Mouse (Mus musculus) 3T3-L1 (cell line): ENCODE results near the gene Kalrn.
A peak's percentile ranks its signal among the peaks of the same experiment; 100 is the strongest.

Experiments
- DNase-seq: peaks from one replicate; pipeline ENCODE4 v3.0.0-alpha.2; 2015; ENCODE audit warnings: low read depth, low spot score

Kalrn gene

GRCm38 (mm10) chr16:34504250-34504649, 69.1 kb downstream of the Kalrn start:
- no peak for DNase-seq

DNA sequence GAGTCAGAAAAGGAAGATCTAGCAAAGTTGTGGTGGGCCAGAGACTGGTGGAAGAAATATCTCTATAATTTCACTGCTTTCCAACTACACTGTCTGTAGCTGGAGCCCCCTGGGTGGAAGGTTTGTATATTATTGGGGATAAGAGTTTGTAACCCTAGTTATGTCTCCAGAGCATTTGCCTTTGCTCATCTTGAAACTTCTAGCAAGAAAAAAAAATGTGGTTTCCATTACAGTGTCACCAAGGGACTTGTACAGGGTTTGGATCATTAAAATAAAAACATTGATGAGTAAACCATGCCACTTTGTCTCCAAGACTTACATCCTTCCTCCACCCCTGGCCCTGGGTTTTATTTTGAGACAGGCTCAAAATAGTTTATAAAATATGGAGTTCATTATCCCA, 71.2 kb downstream of the Kalrn start:
- DNase-seq: no peak

DNA sequence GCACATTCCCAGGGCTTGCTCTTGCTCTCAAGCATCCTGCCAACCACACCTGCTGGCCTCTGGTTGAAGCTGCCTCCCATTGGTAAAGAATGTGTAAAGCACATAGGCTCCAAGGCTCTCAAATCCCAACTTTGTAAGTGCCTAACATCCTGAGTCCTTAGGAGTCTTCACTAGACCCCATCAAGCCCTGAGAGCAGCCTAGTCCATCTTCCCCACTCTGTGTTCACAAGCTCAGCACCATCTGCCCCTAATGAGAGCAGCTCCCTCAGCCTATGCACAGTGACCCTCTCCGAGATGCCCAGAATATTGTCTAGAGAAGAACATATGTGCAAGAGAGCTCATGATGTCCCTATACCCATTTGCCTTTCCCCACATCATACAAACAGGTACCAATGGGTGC, 78.6 kb downstream of the Kalrn start:
- DNase-seq: no peak

- DNase-seq: peak; percentile 85
Measured at GRCm38 (mm10) chr16:34493914-34494313, 79.4 kb downstream of the Kalrn start.

- DNase-seq: no peak
Measured at GRCm38 (mm10) chr16:34491225-34491624, 82.1 kb downstream of the Kalrn start.

GRCm38 (mm10) chr16:34490506-34490905, 82.8 kb downstream of the Kalrn start:
- peak; percentile 51 for DNase-seq

DNA sequence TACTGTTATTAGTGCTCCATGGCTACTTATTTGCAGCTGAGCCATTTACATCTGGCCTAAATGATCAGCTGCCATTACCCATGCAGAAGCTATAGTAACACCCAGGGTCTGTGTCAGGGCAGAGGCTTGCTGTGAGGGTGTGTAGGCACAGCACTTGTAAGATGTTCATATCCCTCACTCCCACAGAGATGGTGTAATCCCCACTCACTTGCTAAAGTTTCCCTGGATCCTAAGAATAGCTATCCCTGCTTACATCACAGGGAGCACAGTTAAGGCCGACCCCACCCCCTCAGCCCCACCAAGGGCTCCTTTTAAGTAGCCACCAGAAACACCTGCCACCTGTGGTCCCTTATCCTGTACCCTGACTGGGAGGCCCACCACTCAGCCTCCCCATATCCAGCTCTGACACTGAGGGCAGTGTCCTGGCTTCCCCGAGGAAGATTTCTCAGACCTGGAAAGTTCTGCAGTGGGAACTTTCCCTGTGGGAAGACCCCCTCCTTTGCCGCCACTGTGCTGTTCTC, 83.5 kb downstream of the Kalrn start:
- DNase-seq: no peak

DNA sequence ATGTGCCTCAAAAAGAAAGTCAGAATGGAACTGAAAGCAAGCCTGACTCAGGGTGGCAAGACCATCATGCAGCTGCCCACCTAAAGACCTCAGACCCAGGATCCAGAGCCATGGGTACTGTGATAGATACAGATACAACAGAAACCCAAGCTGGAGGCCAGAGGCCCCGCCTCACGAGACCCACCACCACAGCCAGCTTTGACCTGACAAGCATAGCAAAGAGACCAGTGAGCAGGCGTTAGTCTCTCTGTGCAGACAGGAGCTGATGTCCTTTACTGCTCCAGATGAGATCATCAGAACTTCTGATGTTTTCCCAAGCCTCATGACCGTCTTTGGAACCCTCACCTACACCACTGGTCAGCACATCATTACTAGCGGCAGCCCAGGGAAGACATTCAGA, 85.5 kb downstream of the Kalrn start:
- no peak for DNase-seq

DNA sequence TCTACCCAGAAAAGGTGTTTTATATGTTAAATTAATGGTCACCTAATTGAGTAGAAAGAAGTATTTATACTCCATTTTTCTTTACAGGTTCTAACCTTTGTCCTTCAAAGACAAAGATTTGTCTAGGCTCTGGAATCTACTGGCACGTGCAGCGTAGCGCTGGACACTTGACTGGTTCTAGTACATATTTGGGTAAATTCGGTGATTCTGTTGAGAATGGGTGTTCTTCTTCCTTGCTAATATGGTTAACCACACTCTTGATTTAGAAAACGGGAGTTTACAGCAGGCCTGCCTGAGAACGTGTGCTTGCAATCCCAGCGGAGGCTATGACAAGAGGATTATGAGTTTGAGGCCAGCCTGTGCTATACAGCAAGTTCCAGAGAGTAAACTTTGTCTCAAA, 86.1 kb downstream of the Kalrn start:
- DNase-seq: no peak

GRCm38 (mm10) chr16:34485483-34485882, 87.8 kb downstream of the Kalrn start:
- peak; percentile 18 for DNase-seq

DNA sequence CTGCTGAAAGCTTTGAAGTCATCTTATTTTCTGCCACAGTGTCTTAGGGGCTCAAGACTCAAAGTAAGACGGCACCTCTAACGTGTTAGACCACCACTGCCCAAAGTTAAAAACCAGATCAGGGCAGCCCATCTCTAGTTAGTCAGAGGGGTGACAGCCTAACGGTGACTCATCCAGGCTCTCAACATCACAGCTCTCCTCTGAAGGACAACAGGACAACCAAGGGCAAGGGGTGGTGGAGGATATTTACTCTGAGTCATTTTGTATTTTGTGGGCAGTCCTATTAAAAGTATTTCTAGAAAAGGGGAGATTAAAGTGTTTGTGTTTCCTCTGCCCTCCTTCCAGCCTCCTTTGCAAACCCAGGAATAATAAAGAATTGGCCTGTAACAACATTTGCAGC, 88.4 kb downstream of the Kalrn start:
- peak; percentile 54 for DNase-seq

GRCm38 (mm10) chr16:34484213-34484612, 89.1 kb downstream of the Kalrn start:
- no peak for DNase-seq

GRCm38 (mm10) chr16:34483716-34484115, 89.6 kb downstream of the Kalrn start:
- DNase-seq: no peak

GRCm38 (mm10) chr16:34474741-34475140, 98.6 kb downstream of the Kalrn start:
- no peak for DNase-seq

- DNase-seq: no peak
Measured at GRCm38 (mm10) chr16:34473891-34474290, 99.4 kb downstream of the Kalrn start.

- no peak for DNase-seq
Measured at GRCm38 (mm10) chr16:34471441-34471840, 101.9 kb downstream of the Kalrn start.

DNA sequence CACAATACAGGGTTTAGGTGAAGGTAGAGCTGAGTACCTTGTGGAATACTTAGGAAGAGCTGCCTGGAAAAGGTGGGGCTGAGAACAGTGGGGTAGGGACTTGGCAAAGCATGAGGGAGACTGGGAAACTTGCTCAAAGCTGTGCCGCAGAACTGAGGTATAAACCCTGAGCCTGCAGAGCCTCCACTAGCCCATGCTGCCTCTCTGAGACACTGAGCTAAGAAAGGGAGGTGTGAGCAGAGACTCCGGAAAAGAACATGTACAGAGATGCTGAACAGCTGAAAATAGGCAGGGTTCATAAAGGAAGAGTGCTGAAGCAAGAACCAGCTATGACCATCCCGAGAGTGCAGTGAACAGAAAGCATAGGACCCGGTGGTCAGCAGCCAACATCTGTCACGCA, 103.0 kb downstream of the Kalrn start:
- no peak for DNase-seq

DNA sequence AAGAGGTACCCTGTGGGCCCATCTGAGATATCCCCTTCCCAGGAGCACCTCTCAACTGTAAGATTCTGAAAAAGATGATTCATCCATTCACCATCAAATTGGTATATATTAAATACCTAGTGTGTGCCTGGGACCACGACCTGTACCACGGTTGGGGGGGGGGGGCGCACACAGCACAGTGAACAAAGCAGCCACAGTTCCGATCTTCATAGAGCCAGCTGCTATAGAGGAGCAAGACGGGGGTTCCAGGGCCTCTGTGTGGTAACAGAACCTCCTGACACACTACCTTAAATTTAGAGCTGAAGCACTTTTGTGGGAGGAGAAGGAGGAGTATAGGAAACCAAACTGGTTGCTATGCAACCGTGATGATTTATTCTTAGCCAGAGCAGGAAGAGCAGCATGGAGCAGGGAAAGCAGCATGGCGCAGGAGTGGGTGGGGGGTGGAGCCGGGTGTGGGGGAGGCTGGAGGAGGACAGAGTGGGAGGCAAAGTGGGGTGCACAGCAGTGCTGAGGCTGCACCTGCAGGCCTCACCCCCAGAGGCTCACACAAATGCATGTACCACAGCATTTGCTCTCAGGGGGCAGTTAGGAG, 104.0 kb downstream of the Kalrn start:
- peak; percentile 53 for DNase-seq

GRCm38 (mm10) chr16:34466649-34467048, 106.7 kb downstream of the Kalrn start:
- no peak for DNase-seq

DNA sequence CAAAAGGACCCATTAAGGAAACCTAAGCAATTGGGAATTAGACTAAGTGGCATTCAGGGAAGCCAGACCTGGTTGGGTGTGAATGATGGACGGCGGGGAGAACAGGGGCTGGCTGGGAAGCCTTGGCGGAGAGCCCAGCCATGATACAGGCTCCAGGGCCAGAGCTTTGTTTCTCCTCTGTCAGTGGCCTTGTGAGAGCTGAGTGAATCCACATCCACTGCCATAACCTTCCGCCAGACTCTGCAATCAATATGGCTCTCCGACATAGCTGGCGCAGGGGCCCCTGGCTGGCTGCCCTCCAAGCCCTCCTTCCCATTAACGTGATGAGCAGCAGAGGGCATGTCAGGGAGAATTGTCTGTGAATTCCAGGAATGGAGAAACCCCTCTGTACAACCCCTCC, 117.0 kb downstream of the Kalrn start:
- peak; percentile 14 for DNase-seq

GRCm38 (mm10) chr16:34445666-34446065, 127.7 kb downstream of the Kalrn start:
- DNase-seq: no peak

DNA sequence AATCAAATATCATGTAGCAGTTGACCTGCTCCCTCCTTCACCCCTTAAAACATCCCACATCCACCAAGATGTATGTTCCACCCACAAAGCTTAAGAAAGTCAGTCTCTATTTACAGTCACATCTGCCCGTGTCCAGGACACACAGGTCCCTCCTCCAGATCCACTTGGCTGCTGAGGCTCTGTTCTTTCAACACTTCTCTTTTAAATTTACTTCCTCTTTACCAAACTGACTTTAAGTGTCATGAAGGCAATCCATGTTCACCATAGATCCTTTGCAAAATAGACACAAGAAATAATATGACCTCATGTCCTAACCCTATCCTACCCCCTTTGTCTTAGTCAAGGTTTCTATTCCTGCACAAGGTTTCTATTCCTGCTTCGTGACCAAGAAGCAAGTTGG, 131.6 kb downstream of the Kalrn start:
- no peak for DNase-seq

- peak; percentile 96 for DNase-seq
Measured at GRCm38 (mm10) chr16:34440994-34441414, 132.3 kb downstream of the Kalrn start.
